Mouse (Mus musculus) bone marrow, adult 2 months (tissue): Measurements from ENCODE around the gene Kcnq1.

ENCODE experiments used
- CTCF ChIP-seq: fragments of 200-500 bp; IDR thresholded peaks from 2 replicates; pipeline ENCODE4 v1.5.1; 2011; ENCODE audit warnings: low read length, control low read depth; ENCODE audit not compliant: control insufficient read depth, insufficient read depth
- POLR2A ChIP-seq: fragments of 200-500 bp; IDR thresholded peaks from 2 replicates; pipeline ENCODE4 v1.6.1; 2011; ENCODE audit warnings: low read depth, mild to moderate bottlenecking, control low read depth, low read length, borderline replicate concordance; ENCODE audit not compliant: control insufficient read depth

- TF ChIP-seq POLR2A = no peak
- no peak for TF ChIP-seq CTCF
Measured at GRCm38 (mm10) chr7:143062704-143063103, 43.5 kb upstream of the Kcnq1 start.
